Mouse (Mus musculus) cerebellum, postnatal 25 days (tissue): ENCODE measurements around the gene Etv6.

Experiments
- DNase-seq, 2 experiments: peaks; one replicate each; pipeline ENCODE4 v3.0.0; 2021; ENCODE audit warnings: mixed read lengths in 2 of 2

Etv6 gene

GRCm38 (mm10) chr6:134045092-134045868, 9.8 kb downstream of the Etv6 start:
- no peak for DNase-seq

- no peak for DNase-seq
Observed at GRCm38 (mm10) chr6:134046136-134046535, 10.6 kb downstream of the Etv6 start.

GRCm38 (mm10) chr6:134047249-134047648, 11.7 kb downstream of the Etv6 start:
- DNase-seq = no peak

DNA sequence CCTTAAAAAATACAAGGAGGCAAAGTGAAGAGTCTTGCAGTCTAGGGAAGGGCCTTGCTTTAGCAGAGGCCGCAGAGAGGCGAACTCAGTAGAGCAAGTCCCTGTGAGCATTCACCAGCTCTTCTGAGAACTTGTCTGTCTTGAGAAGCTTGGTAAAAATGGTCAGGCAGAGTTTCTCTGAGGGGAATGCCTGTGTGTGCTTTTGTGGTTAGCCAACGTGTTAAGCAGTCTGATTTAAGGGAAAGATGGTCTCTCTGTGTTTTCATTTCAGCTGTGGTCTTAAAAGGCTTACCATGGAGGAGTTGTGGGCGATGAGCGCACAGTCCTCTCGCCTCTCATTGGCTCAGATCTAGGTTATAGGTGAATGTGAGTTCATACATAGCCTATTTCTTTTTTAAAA, 12.5 kb downstream of the Etv6 start:
- no peak for DNase-seq

- DNase-seq = no peak
Observed at GRCm38 (mm10) chr6:134048965-134049364, 13.5 kb downstream of the Etv6 start.

DNA sequence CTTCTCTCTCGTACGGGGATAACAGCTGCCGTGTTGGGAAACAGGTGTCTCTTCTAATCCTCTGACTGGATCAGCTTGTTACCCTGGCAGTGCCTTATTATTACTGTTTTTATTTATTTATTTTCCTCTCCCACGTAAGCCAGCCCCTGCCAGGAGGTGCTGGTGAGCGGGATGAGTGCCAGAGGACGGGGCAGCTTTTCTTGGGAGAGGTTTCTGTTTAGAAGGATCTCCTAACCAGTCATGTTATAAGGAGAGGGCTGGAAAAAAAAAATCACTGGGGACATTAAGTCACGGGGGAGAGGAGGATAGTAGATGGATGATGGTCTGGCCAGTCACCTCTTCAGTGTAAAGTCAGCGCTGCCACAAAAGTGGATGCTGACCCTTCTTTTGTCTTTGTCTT, 15.0 kb downstream of the Etv6 start:
- DNase-seq = no peak

DNA sequence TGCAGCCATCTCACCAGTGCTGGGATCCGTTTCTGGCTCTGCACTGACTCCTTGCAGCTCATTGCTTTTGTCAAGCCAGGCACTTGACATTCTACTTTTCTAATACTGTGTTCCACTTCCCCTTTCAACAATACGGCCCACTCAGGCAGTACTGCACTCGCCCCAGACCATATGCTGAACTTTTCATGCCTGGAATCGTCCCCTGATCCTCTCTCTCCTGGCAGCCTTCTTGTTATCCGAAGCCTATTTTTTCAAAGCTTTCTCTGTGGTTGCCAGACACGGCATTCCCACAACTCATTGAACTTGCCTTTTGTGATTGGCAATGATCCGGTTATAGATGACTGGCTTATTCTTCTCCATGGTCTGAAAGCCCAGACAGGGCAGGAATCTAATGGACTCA, 16.4 kb downstream of the Etv6 start:
- DNase-seq = no peak

DNA sequence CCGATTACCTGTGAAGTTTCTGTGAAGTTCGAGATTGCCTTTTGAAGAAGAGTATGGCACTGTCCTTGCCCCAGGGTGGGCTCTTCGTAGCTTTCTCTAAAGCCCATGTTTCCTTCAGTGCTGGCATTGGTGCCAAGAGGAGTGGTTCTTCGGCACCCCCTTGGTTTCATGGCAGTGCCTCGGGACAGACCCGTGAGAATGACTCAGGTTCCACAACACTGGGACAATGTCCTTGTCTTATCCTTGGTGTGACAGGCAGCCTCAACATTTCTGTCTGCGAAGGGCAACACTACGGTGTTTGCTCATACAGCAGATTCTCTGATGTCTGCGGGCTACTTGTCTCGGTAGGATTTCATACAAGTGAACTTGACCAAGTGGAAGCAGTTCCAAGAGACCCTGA, 17.6 kb downstream of the Etv6 start:
- no peak for DNase-seq

- peak in 1 of 2 experiments; percentile 35 for DNase-seq
Observed at GRCm38 (mm10) chr6:134053566-134053965, 18.1 kb downstream of the Etv6 start.

DNA sequence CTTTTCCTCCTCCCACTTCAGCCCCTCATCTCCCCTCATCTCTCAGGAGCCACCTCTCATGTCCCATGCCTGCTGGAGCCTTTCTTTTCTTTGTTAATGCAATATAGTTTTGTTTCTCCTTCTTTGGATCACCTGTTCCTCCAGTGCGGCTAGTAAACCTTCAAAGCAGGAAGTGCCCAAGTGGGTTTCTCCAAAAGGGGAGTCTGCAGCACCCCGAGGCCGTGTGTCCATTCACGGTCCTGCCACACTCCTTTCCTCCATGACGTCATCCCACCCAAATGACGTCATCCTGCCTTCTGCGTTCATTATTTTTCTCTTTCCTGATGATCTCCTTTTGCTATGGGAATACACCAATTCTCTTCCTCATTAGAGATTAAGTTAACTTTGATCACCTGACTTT, 20.1 kb downstream of the Etv6 start:
- DNase-seq = no peak

GRCm38 (mm10) chr6:134058451-134058850, 23.0 kb downstream of the Etv6 start:
- no peak for DNase-seq

- DNase-seq = no peak
Observed at GRCm38 (mm10) chr6:134058886-134059551, 23.5 kb downstream of the Etv6 start.

- peak in 1 of 2 experiments; percentile 25 for DNase-seq
Observed at GRCm38 (mm10) chr6:134059552-134059891, 24.0 kb downstream of the Etv6 start.

DNA sequence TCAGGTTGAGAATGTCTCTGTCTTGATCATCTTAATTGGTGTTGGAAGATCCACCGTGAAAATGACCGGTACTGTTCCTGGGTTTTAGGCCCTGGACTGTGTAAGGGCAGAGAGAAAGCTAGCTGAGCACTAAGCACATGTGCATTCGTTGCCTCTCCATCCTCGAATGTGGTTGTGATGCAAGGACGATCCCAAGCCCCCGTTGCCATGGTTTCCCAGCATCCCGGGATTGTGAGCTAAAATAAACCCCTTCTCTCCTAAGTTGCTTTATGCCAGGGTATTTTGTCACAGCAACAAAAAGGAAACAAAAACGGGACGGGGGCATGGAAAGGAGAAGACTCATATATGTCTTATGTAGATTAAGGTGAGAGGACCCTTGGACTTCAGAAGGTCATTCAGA, 24.5 kb downstream of the Etv6 start:
- no peak for DNase-seq

GRCm38 (mm10) chr6:134060811-134061210, 25.3 kb downstream of the Etv6 start:
- no peak for DNase-seq

DNA sequence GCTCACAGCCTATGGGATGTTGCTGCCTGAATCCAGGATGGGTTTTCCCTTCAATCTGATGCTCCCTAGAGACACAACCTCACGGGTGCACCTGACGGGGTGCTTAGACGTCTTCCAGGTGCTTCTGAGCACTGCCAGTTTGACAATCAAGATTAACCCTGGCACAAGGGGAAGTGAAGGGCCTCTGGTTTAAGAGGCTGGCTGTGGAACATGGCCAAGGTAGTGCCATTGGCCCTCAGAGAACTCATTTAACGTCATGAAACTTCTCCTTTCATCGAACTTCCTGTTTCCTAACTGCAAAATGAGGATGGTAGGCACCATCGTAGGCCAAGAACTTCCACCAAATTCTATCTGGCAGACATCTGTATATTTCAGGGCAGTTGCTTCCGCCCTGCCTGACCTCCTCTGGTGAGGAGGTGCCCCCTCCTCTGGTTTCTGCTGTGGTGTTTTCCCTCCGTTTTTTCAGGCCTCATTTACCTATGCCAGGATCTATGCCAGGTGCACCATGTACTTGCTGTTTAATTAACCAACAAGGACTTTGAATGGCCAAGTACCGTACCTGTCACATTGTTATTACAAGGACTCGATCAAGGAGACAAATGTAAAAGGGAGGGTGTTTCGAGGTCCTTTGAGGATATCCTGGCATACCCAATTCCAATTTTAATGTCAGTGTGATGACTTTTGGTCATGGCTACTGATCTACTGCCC, 29.7 kb downstream of the Etv6 start:
- DNase-seq = no peak

GRCm38 (mm10) chr6:134066112-134066511, 30.6 kb downstream of the Etv6 start:
- no peak for DNase-seq

DNA sequence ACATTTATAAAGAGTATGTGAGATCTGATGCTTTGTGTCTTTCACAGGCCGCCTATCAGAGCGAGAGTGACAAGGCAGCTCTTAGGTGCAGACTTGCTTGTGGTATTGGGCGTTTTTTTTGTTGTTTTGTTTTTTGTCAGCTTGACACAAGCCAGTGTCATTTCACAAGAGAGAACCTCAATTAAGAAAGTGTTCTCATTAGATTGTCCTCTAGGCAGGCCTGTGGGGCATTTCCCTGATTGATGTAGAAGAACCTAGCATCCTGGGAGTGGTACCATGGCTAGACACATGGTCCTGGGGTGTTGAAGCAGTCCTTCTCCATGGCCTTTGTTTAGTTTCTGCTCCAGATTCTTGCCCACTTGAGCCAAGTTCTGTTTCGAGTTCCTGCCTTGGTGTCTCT, 31.5 kb downstream of the Etv6 start:
- no peak for DNase-seq

DNA sequence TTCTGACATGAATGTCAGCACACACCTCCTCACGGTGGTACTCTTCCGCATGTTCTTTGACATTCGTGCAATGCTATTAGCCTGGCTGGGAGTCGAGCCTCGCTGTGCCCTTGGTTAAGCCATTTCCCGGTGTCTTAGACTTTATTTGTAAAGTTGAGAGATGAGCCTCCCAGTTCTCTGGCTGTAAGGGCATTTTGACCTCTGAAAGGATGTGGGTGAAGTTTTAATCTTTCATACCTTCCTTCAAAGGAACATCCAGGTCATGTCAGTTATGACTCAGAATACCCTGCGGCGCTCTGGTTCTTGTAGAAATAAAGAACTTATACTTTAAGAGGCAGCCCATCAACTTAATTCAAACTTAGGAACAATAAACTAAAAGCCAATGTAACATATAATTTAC, 32.0 kb downstream of the Etv6 start:
- no peak for DNase-seq

- no peak for DNase-seq
Observed at GRCm38 (mm10) chr6:134072439-134072838, 36.9 kb downstream of the Etv6 start.

GRCm38 (mm10) chr6:134072906-134073305, 37.4 kb downstream of the Etv6 start:
- no peak for DNase-seq

GRCm38 (mm10) chr6:134074353-134074752, 38.9 kb downstream of the Etv6 start:
- no peak for DNase-seq

GRCm38 (mm10) chr6:134075031-134075430, 39.5 kb downstream of the Etv6 start:
- no peak for DNase-seq

DNA sequence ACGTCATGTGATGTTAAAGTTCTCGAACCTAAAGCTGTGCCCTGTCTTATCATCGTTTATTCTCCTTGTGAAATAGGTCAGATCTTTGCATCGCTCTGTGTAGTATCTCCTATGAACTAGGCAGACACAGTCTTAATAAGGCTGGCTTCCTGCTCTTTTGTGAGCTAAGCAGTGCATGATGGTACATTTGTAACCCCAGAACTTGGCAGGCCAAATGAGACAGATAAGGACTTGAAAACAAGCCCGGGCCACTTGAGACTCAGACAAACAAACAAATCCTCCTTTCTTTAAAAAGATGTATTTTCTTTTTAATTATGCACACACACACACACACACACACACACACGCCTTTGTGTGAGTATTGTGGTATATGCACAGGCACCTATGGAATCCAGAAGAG, 42.5 kb downstream of the Etv6 start:
- no peak for DNase-seq
